Mouse (Mus musculus) brain, adult 2 months (tissue): Measurements from ENCODE around the gene Nek11.
A peak's percentile ranks its signal among the peaks of the same experiment; 100 is the strongest.

Experiments used
- DNase-seq: peaks from one replicate; pipeline ENCODE4 v3.0.0; 2011; ENCODE audit warnings: low read depth, low spot score

Gene Nek11

DNA sequence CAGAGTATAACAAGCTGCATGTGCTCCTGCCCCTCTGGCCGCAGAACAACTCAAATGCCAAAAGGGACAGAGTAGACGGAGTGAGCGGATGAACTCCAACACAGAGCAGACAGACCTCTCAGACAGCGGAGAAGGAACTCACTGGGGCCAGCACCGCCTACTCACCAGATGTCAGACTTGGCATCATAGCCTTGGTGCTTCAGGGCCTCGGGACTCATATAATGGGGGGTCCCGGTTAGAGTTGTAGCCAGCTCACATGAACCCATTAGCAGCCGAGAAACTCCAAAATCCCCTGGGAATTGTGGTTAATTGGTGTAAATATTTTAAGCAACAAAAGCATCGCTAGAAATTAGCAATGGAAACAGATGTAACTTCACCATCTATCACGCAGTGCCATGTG is 82.1 kb downstream of the Nek11 start:
- DNase-seq: peak; percentile 29

DNA sequence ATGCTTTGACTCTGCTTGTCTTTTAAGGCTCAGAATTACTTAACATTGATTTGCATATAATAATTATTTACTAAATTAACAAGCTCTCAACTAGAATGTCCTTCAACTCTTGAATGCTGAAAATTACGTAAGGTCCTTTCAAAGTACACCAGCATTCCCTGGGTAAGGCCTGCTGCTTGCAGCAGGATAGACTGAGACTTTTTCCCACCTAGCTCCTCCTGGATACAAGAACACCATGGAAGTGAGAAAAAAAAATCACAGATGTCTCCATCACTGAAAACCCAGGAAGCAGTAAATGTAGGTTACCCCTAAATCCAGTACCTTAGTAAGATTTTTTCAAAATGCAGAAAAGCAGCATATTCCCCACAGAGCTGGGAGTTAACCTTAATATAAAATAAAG is 82.6 kb downstream of the Nek11 start:
- peak; percentile 54 for DNase-seq

DNA sequence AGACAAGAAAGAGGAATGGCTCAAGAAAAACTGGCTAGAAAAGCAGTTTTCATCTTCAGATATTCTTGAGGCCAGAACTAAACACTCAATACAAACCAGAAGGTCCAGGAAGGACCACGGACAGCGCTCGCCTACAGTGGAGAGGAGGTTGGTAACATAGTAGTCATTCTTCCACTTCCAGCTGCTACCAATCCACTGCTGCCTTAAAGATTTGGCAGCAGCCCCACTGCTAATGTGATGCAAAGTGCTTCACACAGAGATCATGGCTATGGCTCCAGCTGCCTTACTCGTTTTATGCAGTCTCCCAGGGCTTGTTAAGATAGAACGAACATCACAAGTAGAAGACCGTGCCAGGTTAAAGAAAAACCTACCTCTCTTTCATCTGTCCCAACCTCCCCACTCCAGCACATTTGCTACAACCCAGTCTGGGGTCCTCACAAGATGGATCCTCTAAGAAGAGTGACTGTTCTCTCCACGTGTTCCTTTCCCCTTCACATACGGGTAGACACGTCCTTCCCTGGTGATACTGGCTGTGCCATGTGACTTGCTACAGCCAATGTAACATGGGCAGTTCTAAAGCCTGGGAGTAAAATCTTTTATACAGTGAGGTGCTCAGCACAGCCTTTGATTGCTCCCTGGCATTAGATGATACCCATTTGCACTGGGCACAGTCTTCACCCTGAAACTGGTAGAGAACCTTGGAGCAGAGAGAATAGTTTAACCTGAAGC is 85.6 kb downstream of the Nek11 start:
- DNase-seq: peak; percentile 80

DNA sequence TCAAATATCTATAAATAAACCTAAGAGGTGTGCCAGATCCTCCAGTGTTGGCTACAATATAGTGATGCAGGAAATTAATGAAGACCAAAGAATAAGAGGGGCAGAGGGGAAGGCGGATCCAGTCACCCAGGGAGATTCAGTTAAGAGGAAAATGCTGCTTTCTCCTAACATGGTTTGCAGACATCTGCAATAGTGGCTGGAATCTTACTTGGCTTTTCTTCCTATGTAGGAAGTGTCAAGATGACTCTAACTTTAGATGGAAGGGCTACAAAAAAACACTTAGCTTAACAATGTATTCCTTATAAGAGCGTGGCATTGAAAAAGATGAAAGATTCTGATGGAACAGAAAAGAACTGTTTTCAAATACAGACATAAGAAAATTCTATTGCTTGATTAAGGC is 89.3 kb downstream of the Nek11 start:
- peak; percentile 65 for DNase-seq

DNA sequence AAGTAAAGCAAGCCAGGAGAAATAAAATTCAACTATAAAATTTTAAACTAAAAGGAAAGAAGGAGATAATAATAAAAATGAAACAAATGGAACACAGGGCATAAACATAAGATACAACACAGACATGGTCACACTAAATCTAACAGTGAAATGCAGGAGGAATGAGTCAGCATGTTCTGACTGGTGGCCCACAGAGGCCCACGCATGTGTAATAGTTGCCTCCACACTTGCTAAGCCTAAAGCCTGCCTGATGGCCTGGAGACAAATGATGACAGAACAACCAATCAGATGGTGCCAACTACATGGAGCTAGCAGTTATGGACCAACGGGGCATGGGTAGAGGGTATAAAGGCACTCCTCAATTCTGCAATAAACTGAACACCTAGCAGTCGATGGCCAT is 93.1 kb downstream of the Nek11 start:
- peak; percentile 66 for DNase-seq

DNA sequence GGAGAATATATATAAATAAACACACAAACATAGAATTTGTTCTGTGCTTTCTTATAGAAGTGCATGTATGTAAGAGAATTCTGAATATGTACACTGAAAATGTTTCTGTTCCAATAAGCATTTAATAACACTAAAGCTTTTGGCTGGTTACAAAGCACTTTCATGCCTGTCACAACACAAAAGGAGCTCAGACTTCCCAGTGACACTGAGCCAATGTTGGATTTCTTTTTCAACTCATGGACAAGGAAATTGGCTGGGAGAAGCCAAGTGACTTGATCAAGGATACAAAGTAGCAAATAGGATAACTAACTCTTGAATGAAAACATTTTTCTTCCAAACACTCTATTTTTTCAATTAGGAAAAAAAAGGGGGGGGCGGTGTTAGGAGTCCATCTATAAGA is 93.9 kb downstream of the Nek11 start:
- no peak for DNase-seq

DNA sequence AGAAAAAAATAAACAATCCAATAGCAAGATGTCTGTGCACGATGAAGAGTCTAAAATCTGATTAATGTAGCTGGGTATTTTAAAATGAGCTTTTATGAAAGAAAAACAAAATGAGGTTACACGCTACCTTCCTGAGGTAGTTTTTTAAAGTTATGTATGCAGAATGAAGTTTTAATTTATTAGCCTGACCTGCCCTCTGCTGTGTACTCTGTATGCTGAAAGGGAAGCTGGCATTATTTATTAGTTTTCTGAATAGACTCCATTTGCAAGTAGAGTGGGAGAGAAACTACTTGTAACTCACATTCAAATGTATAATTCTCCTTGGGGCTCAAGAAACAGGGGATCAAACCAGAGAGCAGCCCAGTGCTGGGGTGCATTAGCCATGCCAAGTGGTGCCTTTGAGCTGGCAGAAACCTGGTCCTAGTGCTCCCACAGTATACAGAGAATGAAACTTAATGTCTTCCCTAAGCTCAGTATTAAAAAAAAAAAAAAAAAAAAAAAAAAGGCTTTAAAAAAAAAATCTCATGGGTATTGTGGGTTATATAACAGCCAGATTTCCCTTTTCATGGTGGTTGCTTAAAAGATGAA is 94.5 kb downstream of the Nek11 start:
- DNase-seq: no peak

DNA sequence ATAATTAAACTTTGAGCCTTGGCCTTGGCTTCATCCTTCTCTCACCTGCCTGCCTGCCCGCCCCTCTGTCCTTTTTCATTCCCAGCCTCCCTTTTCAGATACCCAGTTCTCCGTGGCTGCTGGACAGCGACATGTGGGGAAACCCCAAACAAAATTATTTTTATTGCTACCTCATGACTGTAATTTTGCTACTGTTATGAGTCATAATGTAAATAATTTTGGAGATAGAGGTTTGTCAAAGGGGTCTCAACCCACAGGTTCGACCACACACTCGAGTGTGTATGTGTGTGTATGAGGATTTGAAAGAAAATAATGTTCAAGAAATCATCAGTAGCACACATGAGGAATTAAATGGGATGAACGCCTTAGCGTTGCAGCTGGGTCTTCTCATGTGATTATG is 110.7 kb downstream of the Nek11 start:
- no peak for DNase-seq

DNA sequence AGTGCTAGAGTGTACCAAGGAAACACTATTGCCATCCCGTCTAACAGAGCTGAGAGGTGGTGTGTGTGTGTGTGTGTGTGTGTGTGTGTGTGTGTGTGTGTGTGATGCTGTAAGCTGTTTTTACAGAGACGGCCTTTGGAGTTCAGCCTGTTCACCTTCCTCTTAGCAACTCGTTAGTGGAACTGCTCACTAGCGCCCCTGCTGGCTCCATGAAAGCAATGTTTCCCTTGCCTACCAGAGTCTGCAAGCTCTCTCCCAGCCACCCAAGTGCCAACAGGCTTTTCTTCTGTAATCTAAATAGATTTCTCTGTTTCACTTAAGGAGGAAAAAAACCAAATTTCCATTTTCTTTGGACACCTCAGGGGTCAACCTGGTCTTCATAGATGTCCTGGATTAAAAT is 112.6 kb downstream of the Nek11 start:
- peak; percentile 78 for DNase-seq

DNA sequence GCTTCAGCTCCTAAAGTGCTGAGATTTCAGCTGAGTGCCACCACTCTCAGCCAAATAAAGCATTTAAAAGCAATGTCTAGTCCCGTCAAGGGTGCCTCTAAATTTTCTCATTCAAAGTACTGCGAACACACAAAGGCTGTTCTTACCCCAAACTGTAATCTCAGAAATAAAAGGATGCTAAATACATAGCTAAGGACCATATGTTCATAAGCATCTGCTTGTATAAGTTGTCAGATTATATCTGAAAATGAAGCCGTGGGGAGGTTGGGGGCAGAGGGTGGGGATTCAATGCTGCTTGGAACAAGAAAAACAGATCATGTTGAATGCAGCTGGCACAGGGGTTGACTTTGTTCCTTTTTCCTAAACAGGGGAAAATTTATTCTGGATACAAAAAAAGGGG is 120.4 kb downstream of the Nek11 start:
- DNase-seq: peak; percentile 52

DNA sequence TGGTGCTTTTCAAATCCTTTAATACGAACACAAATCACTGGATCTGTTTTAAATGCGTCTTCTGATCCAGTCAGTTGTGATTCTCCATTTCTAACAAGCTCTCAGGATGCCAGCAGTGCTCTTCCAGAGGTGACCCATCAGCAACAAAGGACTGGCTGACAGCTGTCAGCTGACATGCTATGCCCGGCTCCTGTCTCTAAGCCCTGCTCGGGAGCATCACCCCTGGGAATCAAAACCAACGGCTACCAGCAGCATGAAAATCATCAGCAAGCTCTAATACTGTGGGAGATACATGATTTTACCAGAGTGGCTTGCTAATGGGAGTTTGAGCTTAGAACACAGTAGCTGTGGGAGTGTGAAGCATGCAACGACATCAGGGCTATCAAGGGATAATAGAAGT is 121.0 kb downstream of the Nek11 start:
- DNase-seq: no peak

DNA sequence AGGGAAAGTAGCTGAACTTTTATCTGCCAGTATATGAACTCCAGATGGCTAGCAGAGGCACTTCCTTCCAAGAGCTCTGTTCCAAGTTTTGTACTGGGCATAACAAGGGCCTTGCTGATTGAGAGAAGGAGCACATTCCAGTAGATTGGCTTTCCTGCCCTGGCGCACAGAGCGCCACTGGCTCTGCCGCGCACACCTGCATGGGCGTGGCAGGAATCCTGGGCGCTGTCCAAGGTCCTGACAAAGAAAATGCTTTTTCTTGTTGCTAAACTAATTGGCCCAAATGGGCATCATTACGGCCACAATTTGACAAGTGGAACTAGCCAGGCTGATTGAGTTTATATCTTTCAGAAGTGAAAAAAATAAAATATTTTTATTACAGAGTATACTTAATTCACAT is 123.1 kb downstream of the Nek11 start:
- no peak for DNase-seq

DNA sequence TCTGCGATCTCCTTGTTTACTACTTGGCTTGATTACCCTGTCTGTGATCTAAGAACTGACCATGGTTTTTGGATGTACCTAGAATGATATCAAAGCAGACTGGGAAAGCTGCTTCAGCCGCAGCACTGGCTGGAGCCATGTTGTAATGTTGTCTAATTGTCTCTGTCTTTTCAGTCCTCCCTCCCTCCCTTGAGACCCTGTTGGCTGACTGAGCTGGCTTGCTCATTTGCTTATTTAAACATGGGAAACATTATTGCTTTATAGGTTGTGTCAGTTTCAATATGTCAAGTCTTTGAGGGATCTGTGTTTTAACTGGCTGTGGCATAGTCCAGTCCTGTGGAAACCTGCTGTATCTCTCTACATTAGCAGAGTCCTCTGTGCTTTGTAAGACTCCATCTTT is 132.2 kb downstream of the Nek11 start:
- no peak for DNase-seq

DNA sequence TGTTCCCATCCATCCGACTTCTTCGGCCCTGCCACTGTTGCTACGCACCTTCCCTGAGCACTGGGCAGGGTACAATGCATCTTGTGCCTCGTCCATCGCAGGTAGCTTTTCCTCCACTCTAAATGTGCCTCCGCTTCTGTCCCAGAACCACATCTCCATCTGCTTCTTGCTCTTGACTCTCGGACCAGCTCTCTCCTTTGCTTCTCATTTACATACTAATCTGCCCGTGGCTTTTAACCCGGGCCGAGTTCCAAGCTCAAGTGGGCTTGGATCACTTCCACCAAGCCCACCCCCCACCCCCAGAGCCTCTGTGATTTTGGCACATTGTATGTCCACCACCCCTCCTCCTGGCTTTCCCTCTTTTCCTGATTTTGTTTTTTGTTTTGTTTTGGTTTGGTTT is 137.7 kb downstream of the Nek11 start:
- no peak for DNase-seq

DNA sequence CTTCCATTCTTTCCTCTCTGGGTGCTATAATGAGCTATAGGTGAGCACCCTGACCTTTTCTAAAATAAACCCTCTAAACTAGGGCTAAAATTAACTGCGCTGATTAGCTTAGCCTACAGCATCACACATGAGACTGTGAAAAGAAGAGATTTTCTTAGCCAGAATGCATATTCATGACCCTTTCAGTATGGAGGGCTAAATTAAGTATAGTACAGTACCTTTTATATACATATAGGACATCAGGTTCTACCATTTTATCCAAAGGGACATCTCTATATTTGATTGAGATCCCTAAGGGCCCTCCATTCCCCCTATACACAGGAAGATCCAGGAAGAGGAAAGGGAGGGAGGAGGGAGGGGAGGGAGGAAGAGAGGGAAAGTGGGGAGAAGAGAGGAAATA is 141.2 kb downstream of the Nek11 start:
- peak; percentile 53 for DNase-seq

DNA sequence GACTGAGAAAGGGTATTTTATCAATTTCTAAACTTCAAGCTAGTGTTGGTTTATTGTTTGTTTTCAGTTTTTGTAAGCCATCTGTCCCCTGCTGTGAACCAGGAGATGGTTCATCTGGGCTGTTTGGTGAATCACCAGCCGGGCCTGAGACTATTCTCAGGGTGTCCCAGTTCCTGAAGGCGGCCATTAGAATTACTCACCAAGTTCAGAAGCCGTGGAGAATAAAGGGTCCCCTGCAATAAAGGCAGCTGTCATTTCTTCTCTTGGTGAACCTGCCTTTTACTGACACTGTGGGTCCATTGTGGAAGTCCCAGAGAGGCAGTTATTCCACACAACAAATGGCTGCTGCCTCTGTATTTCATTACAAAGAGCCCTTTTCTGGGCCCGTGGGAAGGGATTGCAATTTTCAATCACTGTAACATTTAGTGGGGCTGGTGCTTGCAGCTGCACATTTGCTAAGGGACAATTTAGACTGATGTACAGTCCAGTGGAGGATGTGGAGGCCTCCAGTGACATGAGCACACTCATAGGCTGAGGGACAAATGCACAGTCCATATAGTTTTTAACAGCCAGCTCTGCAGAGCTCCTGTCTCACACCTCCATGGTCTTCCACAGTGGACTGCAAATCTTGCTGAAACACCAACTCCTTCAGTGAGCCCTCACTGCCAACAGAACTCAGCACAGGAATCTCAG is 142.8 kb downstream of the Nek11 start:
- DNase-seq: peak; percentile 65

DNA sequence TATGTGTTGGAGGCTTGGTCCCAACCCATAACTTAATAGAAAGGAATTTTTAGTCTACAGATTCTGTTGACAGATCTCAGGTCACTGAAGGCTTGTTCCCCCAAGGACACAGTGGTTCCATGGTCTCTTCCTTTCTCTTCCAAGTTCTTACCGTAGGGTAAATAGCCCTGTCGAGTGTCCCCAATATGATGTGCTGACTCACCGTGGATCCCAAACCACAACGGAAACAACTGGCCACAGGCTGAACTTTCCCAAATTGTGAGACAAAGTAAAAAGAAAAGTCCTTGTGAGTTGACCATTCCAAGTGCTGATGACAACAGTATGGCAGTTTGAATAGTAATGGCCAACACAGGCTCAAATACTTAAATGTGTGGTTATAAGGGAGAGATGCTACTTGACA is 144.1 kb downstream of the Nek11 start:
- DNase-seq: no peak

DNA sequence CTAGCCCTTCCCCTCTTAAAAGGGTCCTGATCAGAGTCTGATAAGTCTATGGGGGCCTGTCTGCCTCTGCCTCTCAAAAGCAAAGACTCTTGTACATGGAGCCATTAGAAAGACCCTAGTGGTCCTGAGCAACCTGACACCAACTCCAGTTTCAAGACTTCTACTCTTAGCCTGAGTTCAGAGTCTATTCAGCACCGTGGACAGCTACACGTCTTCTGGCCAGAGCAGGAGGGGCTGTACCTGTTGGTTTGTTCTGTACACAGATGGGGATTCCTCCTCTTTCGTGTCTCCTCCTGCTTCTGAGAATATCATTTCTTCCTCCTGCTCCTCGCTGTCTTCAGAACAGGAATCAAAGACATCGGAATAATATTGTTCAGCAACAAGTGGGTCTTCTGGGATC is 151.3 kb downstream of the Nek11 start:
- no peak for DNase-seq

DNA sequence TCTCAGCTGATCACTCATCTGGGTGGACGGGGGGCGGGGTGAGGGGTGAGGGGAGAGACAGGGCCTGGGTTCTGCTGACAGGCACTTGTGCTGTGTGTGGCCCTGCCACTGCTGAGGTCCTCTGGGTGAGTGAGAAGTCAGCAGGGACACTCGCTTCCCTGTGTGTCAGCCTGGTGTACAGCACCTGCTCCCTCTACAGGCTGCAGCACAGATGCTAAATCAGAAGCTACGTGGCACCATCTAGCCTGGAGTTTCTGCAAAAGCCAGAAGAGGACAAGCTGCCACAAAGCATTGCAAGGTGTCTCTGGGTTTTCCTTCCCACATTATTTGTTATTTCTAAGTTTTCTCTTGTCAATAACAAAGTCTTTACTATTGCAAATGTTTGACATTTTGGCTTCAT is 180.9 kb downstream of the Nek11 start:
- peak; percentile 83 for DNase-seq

DNA sequence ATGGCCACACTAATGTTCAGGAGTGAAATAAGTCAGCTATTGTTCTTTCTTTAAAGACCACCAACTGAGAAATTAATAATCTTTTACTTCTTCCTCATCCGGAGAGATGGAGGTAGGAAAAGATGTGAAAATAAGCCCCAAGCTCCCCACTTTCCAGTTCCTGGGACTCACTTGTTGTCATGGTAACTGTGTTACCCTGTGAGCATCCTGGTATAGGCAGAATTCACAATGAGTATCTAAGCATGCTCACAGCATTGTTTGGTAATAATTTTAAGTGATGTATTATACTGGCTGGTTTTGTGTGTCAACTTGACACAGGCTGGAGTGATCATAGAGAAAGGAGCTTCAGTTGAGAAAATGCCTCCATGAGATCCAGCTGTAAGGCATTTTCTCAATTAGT is 195.0 kb downstream of the Nek11 start:
- DNase-seq: peak; percentile 27

DNA sequence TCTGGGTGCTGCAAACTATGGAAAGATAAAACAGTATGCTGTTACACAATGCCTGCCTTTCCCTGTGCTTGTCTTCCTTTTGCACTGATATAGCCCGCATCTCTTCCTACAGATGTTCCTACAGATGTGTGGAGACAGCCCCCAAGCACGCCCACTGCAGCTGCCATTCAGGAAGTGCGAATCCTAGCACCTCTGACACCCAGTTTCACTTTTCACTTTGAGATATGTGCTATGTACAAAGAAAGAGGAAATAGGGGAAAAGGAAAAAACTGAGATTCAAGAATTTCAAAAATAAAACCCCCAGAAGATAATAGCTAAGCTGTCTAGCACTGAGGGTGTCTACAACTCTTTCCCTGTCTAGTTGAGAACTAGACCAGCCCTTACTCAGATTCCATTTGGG is 208.6 kb downstream of the Nek11 start:
- peak; percentile 38 for DNase-seq

DNA sequence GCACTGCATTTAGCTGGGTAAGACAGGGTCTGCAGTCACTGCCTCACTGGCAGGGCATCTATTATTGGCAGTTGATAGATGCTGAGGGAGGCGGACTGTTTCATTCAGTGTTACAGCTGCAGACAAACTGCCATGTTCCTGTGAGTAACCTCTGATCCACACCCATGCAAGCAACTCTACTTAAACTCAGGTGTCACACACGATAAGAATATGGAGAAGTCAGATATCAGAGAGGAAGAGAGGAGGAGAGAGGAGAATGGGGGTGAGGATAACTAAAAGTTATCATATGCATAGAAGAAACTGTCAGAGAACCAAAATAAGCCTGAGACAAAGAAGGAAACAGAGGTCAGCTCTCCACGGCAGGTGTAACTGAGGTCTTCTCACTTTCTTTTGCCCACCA is 212.9 kb downstream of the Nek11 start:
- no peak for DNase-seq

DNA sequence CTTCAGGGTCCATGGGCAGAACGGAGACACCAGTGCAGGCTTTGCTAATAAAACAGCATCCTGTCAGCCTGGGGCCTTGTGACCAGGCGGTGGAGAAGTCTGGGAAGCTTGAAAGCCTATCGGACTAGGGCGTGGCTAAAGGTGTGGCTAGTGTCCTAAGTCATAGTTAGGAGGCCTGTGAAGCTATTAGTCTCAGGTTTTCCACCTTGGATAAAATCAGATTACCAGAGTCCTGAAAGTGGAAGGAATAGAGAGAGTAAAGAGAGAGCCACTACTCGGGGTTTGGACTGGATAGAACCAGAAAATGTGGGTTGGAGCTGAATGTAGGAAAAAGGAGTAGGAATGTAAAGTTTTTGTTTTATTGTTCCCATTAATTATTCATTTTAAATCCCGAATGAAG is 250.3 kb downstream of the Nek11 start, which contains the start of gene 1700080E11Rik:
Gene 1700080E11Rik (minus strand): TSS at position 101 of the 400 bp plus-strand sequence.
- no peak for DNase-seq
